Mouse (Mus musculus): Measurements from ENCODE around the gene Tecpr2. TPM values are rescaled to one million over a fixed set of nuclear protein-coding genes. Genes with fewer than 3 reads are reported as not detected.

The Tecpr2 gene
- total RNA-seq, 1 experiment: 11.2 TPM

DNA sequence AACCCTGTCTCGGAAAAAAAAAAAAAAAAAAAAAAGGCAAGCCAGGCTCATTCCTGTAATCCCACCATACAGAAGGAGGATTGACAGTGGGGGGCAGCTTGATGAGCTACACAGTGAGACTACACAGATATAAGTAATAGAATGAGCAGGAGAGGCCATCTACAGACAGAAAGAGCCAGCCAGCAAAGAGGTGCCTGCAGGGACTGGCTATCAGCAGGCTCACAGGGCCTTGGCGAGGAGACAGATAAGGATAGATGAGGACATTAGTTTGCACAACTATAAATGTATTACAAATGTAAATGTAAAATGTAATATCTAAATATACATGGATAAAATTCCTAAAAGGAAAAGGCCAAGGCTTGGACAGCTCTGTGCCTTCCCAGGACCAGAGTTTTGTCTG is 110.8 kb downstream of the Tecpr2 start:
- H3K4me3 ChIP-seq (ENCODE audit: insufficient read depth in 1 of 2, low read depth in 1 of 2, low read length in 2 of 2, poor library complexity in 1 of 2, severe bottlenecking in 1 of 2): no peak overlapping the region
- H3K36me3 ChIP-seq (ENCODE audit: control insufficient read depth, insufficient read depth, low read length, poor library complexity, severe bottlenecking): no peaks in the 10 kb centered on the region
- H3K9me3 ChIP-seq (ENCODE audit: control insufficient read depth, insufficient read depth, low read depth, low read length): no peaks in the 10 kb centered on the region
- no peaks in the 10 kb centered on the region for H3K4me1 ChIP-seq (ENCODE audit: control insufficient read depth in 2 of 2, insufficient read depth in 2 of 2, low read length in 2 of 2, poor library complexity in 1 of 2)
- in situ Hi-C loops (cut with MboI; ENCODE audit: low sequenced_read_pairs in 2 of 2, unreplicated experiment in 2 of 2): no loop called here
- TF ChIP-seq HCFC1 (IDR thresholded peaks at IDR 0.05; ENCODE audit: borderline replicate concordance, insufficient read depth, low read length): no peak
- TF ChIP-seq MAFK (IDR thresholded peaks at IDR 0.05; ENCODE audit: insufficient read depth, low read depth, low read length): no peak
- no peak for TF ChIP-seq CHD2 (IDR thresholded peaks at IDR 0.05; ENCODE audit: low read depth, low read length)
- no peak for TF ChIP-seq ZNF384 (IDR thresholded peaks at IDR 0.05; ENCODE audit: low read depth, low read length)
- TF ChIP-seq ZC3H11A (IDR thresholded peaks at IDR 0.05; ENCODE audit: borderline replicate concordance, low read depth, low read length): no peak
- H3K27ac ChIP-seq (ENCODE audit: insufficient read depth, low read depth, low read length, poor library complexity, severe bottlenecking): no peak overlapping the region
- DNase-seq (ENCODE audit: low read depth, low spot score): no peak
- no peak overlapping the region for H3K9ac ChIP-seq (ENCODE audit: insufficient read depth, low read depth, low read length, poor library complexity, severe bottlenecking)

DNA sequence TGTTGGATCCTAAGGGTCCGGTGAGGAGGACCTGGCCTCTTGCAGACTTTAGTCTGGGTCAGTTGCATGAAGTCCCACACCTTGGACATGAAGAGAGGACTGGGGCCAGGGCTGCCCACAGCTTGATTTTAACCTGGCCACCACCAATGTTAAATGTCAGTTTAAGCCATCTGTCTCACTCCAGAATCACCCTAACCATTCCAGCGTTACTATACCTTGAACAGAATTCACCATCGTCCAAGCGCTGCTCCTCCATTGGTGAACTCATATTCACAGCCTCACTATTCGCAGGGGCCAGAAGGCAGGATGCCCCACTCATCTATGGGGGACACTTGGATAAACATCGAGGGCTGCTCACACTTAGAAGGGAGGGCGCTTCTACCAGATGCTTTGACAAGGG is 111.9 kb downstream of the Tecpr2 start:
- in situ Hi-C loops (cut with MboI; ENCODE audit: low sequenced_read_pairs in 2 of 2, unreplicated experiment in 2 of 2): no loop called here
- no peak for TF ChIP-seq HCFC1 (IDR thresholded peaks at IDR 0.05; ENCODE audit: borderline replicate concordance, insufficient read depth, low read length)
- no peak for TF ChIP-seq MAFK (IDR thresholded peaks at IDR 0.05; ENCODE audit: insufficient read depth, low read depth, low read length)
- no peak for TF ChIP-seq CHD2 (IDR thresholded peaks at IDR 0.05; ENCODE audit: low read depth, low read length)
- TF ChIP-seq ZNF384 (IDR thresholded peaks at IDR 0.05; ENCODE audit: low read depth, low read length): no peak
- no peak for TF ChIP-seq ZC3H11A (IDR thresholded peaks at IDR 0.05; ENCODE audit: borderline replicate concordance, low read depth, low read length)
- H3K9me3 ChIP-seq (ENCODE audit: control insufficient read depth, insufficient read depth, low read depth, low read length): no peaks in the 10 kb centered on the region
- H3K27ac ChIP-seq (ENCODE audit: insufficient read depth, low read depth, low read length, poor library complexity, severe bottlenecking): no peak overlapping the region
- H3K36me3 ChIP-seq (ENCODE audit: control insufficient read depth, insufficient read depth, low read length, poor library complexity, severe bottlenecking): no peaks in the 10 kb centered on the region
- no peak for DNase-seq (ENCODE audit: low read depth, low spot score)
- H3K9ac ChIP-seq (ENCODE audit: insufficient read depth, low read depth, low read length, poor library complexity, severe bottlenecking): no peak overlapping the region
- no peak overlapping the region for H3K4me3 ChIP-seq (ENCODE audit: insufficient read depth in 1 of 2, low read depth in 1 of 2, low read length in 2 of 2, poor library complexity in 1 of 2, severe bottlenecking in 1 of 2)
- peaks cover 0 to 3% of the 10 kb centered on the region in 2 experiments; a peak in 2 of 4 replicates for H3K4me1 ChIP-seq (ENCODE audit: control insufficient read depth in 2 of 2, insufficient read depth in 2 of 2, low read length in 2 of 2, poor library complexity in 1 of 2)

DNA sequence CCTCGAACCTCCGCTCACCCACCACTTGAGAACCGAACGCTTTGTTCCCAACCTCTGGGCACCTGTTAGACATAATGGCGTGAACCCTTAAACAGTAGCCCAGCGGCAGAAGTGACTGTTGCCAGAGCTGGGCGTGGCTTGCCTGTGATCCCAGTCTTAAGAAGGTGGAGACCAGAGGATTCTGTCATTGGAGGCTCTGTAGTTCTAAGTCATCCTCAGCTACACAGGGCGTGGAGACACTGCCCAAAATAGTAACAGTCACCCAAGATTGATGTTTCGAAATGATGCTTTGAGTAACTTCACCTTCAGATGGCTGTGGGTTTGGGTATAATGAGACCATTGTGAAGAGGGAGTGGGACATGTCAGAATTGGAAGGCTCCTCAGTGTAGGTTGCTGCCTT is 115.1 kb downstream of the Tecpr2 start:
- H3K27ac ChIP-seq (ENCODE audit: insufficient read depth, low read depth, low read length, poor library complexity, severe bottlenecking): no peak overlapping the region
- no peak overlapping the region for H3K9ac ChIP-seq (ENCODE audit: insufficient read depth, low read depth, low read length, poor library complexity, severe bottlenecking)
- DNase-seq (ENCODE audit: low read depth, low spot score): no peak
- no peak for TF ChIP-seq ZNF384 (IDR thresholded peaks at IDR 0.05; ENCODE audit: low read depth, low read length)
- no peak for TF ChIP-seq ZC3H11A (IDR thresholded peaks at IDR 0.05; ENCODE audit: borderline replicate concordance, low read depth, low read length)
- no peak for TF ChIP-seq CHD2 (IDR thresholded peaks at IDR 0.05; ENCODE audit: low read depth, low read length)
- no peak for TF ChIP-seq MAFK (IDR thresholded peaks at IDR 0.05; ENCODE audit: insufficient read depth, low read depth, low read length)
- no peak for TF ChIP-seq HCFC1 (IDR thresholded peaks at IDR 0.05; ENCODE audit: borderline replicate concordance, insufficient read depth, low read length)
- H3K4me1 ChIP-seq (ENCODE audit: control insufficient read depth in 2 of 2, insufficient read depth in 2 of 2, low read length in 2 of 2, poor library complexity in 1 of 2): peaks cover 4 to 28% of the 10 kb centered on the region in 2 experiments; a peak in 3 of 4 replicates
- H3K9me3 ChIP-seq (ENCODE audit: control insufficient read depth, insufficient read depth, low read depth, low read length): no peaks in the 10 kb centered on the region
- in situ Hi-C loops (cut with MboI; ENCODE audit: low sequenced_read_pairs in 2 of 2, unreplicated experiment in 2 of 2): no loop called here
- H3K4me3 ChIP-seq (ENCODE audit: insufficient read depth in 1 of 2, low read depth in 1 of 2, low read length in 2 of 2, poor library complexity in 1 of 2, severe bottlenecking in 1 of 2): no peak overlapping the region
- H3K36me3 ChIP-seq (ENCODE audit: control insufficient read depth, insufficient read depth, low read length, poor library complexity, severe bottlenecking): no peaks in the 10 kb centered on the region

DNA sequence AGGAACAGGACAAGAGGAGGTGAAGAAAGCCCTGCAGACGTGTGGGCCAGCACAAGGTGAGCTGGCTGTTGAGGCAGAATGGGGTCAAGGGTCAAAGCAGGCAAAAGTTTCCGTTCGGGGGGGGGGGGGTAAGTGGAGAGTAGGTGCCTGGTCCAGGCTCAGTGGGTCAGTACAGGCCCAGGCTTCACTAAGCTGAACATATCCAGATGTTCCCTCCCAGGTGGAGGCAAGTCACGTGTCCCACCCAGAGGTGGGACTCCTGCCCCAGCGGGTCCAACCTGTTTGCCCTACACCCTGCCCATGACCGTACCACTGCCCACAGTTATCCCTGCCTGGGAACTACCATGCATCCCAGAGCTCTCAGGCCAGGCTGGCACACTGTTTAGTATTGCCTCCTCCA is 116.7 kb downstream of the Tecpr2 start:
- Histone ChIP-seq H3K4me3 (ENCODE audit: insufficient read depth in 1 of 2, low read depth in 1 of 2, low read length in 2 of 2, poor library complexity in 1 of 2, severe bottlenecking in 1 of 2) (no peak overlapping the region), H3K4me1 (ENCODE audit: control insufficient read depth in 2 of 2, insufficient read depth in 2 of 2, low read length in 2 of 2, poor library complexity in 1 of 2) (peaks cover 4 to 31% of the 10 kb centered on the region in 2 experiments; a peak in 3 of 4 replicates), H3K36me3 (ENCODE audit: control insufficient read depth, insufficient read depth, low read length, poor library complexity, severe bottlenecking) (no peaks in the 10 kb centered on the region), H3K27ac (ENCODE audit: insufficient read depth, low read depth, low read length, poor library complexity, severe bottlenecking) (no peak overlapping the region), H3K9ac (ENCODE audit: insufficient read depth, low read depth, low read length, poor library complexity, severe bottlenecking) (no peak overlapping the region), H3K9me3 (ENCODE audit: control insufficient read depth, insufficient read depth, low read depth, low read length) (no peaks in the 10 kb centered on the region)
- in situ Hi-C loops (cut with MboI; ENCODE audit: low sequenced_read_pairs in 2 of 2, unreplicated experiment in 2 of 2): no loop called here
- TF ChIP-seq HCFC1 (IDR thresholded peaks at IDR 0.05; ENCODE audit: borderline replicate concordance, insufficient read depth, low read length): no peak
- no peak for TF ChIP-seq MAFK (IDR thresholded peaks at IDR 0.05; ENCODE audit: insufficient read depth, low read depth, low read length)
- TF ChIP-seq ZC3H11A (IDR thresholded peaks at IDR 0.05; ENCODE audit: borderline replicate concordance, low read depth, low read length): no peak
- TF ChIP-seq ZNF384 (IDR thresholded peaks at IDR 0.05; ENCODE audit: low read depth, low read length): no peak
- TF ChIP-seq CHD2 (IDR thresholded peaks at IDR 0.05; ENCODE audit: low read depth, low read length): no peak
- DNase-seq (ENCODE audit: low read depth, low spot score): no peak

DNA sequence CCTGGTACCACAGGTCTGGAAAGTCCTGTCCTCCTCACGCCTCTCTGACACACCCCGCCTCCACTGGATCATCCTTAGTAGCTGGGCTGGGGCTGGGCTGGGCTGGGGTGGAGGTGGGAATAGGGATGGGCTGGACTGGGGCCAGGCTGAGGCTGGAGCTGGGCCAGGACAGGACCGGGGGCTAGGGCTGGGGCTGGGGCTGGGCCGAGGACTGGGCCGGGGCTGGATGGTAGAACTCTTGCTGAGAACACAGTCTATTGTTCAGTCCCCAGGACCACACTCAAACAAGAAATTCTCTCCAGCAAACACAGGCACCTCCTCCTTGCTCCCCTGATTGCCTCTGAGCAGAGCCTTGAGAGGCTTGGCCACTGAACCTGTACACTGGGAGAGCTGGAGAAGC is 117.3 kb downstream of the Tecpr2 start:
- in situ Hi-C loops (cut with MboI; ENCODE audit: low sequenced_read_pairs in 2 of 2, unreplicated experiment in 2 of 2): no loop called here
- no peak overlapping the region for H3K27ac ChIP-seq (ENCODE audit: insufficient read depth, low read depth, low read length, poor library complexity, severe bottlenecking)

More for the DNA sequence above, 117.3 kb downstream of the Tecpr2 start:
- H3K36me3 ChIP-seq (ENCODE audit: control insufficient read depth, insufficient read depth, low read length, poor library complexity, severe bottlenecking): no peaks in the 10 kb centered on the region
- H3K4me3 ChIP-seq (ENCODE audit: insufficient read depth in 1 of 2, low read depth in 1 of 2, low read length in 2 of 2, poor library complexity in 1 of 2, severe bottlenecking in 1 of 2): no peak overlapping the region
- H3K4me1 ChIP-seq (ENCODE audit: control insufficient read depth in 2 of 2, insufficient read depth in 2 of 2, low read length in 2 of 2, poor library complexity in 1 of 2): peaks cover 4 to 31% of the 10 kb centered on the region in 2 experiments; a peak in 3 of 4 replicates
- no peak for TF ChIP-seq MAFK (IDR thresholded peaks at IDR 0.05; ENCODE audit: insufficient read depth, low read depth, low read length)
- TF ChIP-seq ZC3H11A (IDR thresholded peaks at IDR 0.05; ENCODE audit: borderline replicate concordance, low read depth, low read length): no peak
- no peak for TF ChIP-seq ZNF384 (IDR thresholded peaks at IDR 0.05; ENCODE audit: low read depth, low read length)
- no peak for TF ChIP-seq HCFC1 (IDR thresholded peaks at IDR 0.05; ENCODE audit: borderline replicate concordance, insufficient read depth, low read length)
- TF ChIP-seq CHD2 (IDR thresholded peaks at IDR 0.05; ENCODE audit: low read depth, low read length): no peak
- DNase-seq (ENCODE audit: low read depth, low spot score): no peak
- H3K9ac ChIP-seq (ENCODE audit: insufficient read depth, low read depth, low read length, poor library complexity, severe bottlenecking): no peak overlapping the region
- H3K9me3 ChIP-seq (ENCODE audit: control insufficient read depth, insufficient read depth, low read depth, low read length): no peaks in the 10 kb centered on the region

All from ES-E14 (cell line).